Mouse (Mus musculus) small intestine, adult 2 months (tissue): ENCODE measurements around the gene Mb. TPM values are rescaled to one million over a fixed set of nuclear protein-coding genes. Genes with fewer than 3 reads are reported as not detected.

Source experiments
- H3K27ac ChIP-seq: fragments of 200-500 bp; 2 replicates; pipeline ENCODE4 v1.5.1; 2012; ENCODE audit warnings: low read depth, low read length, control low read depth, inconsistent platforms; ENCODE audit not compliant: insufficient read depth
- H3K27me3 ChIP-seq: fragments of 200-500 bp; 2 replicates; pipeline ENCODE4 v1.6.1; 2012; ENCODE audit warnings: mild to moderate bottlenecking, moderate library complexity, low read length, inconsistent platforms; ENCODE audit not compliant: control insufficient read depth, insufficient read depth
- H3K36me3 ChIP-seq: fragments of 200-500 bp; 2 replicates; pipeline ENCODE4 v1.6.1; 2012; ENCODE audit warnings: mild to moderate bottlenecking, low read length, control low read depth, inconsistent platforms; ENCODE audit not compliant: control insufficient read depth, insufficient read depth
- H3K4me1 ChIP-seq: fragments of 200-500 bp; 2 replicates; pipeline ENCODE4 v1.6.1; 2012; ENCODE audit warnings: low read length, inconsistent platforms, mixed read lengths; ENCODE audit not compliant: control insufficient read depth, insufficient read depth, insufficient read length
- H3K4me3 ChIP-seq: fragments of 200-500 bp; 2 replicates; pipeline ENCODE4 v1.5.1; 2012; ENCODE audit warnings: low read depth, mild to moderate bottlenecking, control low read depth, inconsistent platforms, low read length, moderate library complexity
- CTCF ChIP-seq: fragments of 200-500 bp; IDR thresholded peaks from 2 replicates; pipeline ENCODE4 v1.5.1; 2012; ENCODE audit warnings: low read depth, mild to moderate bottlenecking, control low read depth, inconsistent platforms, low read length, moderate library complexity, mixed read lengths; ENCODE audit not compliant: insufficient replicate concordance, insufficient read length; ENCODE audit errors: extremely low read depth
- POLR2A ChIP-seq: fragments of 200-500 bp; IDR thresholded peaks from 2 replicates; pipeline ENCODE4 v1.6.1; 2012; ENCODE audit warnings: low read depth, mild to moderate bottlenecking, control low read depth, inconsistent platforms, low read length, moderate library complexity
- WGBS: fragments of 180-500 bp; shearing (Covaris S2); methylation state at CpG from one replicate; pipeline ENCODE4 v1.1.7; 2018; 5-methylcytosine and 5-hydroxymethylcytosine counted together
- polyA plus RNA-seq: library from polyadenylated mRNA; depleted of rRNA; stranded (reverse); fragments of >200 nt; gene quantifications from 2 replicates; pipeline ENCODE4 v1.2.3, GENCODE M21; 2012

Mb gene
- polyA plus RNA-seq, 1 experiment: not detected

GRCm38 (mm10) chr15:77053021-77053420 is 2.6 kb upstream of the Mb start:
- Histone ChIP-seq H3K36me3 (no peaks in the 10 kb centered on the region), H3K27ac (no peak overlapping the region), H3K4me3 (no peak overlapping the region), H3K4me1 (peaks cover 15% of the 10 kb centered on the region; the same call in 1 of the 2 replicates), H3K27me3 (no peaks in the 10 kb centered on the region)
- TF ChIP-seq POLR2A (no peak), CTCF (no peak)
- WGBS: 83% methylated on average over 1 of the region's 1 CpGs

GRCm38 (mm10) chr15:77052176-77052575 is 1.7 kb upstream of the Mb start:
- TF ChIP-seq POLR2A (no peak), CTCF (no peak)
- H3K4me1 ChIP-seq: peaks cover 11% of the 10 kb centered on the region; the same call in 1 of the 2 replicates
- WGBS: 26% methylated on average over 1 of the region's 1 CpGs

GRCm38 (mm10) chr15:77045609-77046008 is 4.9 kb downstream of the Mb start:
- TF ChIP-seq CTCF (no peak), POLR2A (no peak)
- 36% methylated on average over 10 of the region's 10 CpGs for WGBS
- Histone ChIP-seq H3K4me3 (no peak overlapping the region), H3K27ac (no peak overlapping the region), H3K4me1 (peaks cover 3% of the 10 kb centered on the region; the same call in 1 of the 2 replicates), H3K36me3 (no peaks in the 10 kb centered on the region), H3K27me3 (no peaks in the 10 kb centered on the region)

More at GRCm38 (mm10) chr15:77052176-77052575, 1.7 kb upstream of the Mb start:
- no peak overlapping the region for H3K4me3 ChIP-seq
- H3K27ac ChIP-seq: no peak overlapping the region
- no peaks in the 10 kb centered on the region for H3K36me3 ChIP-seq
- H3K27me3 ChIP-seq: no peaks in the 10 kb centered on the region

GRCm38 (mm10) chr15:77044597-77045320 is 5.7 kb downstream of the Mb start, which contains the start of gene Apol6:
Gene Apol6, plus strand, starts transcription at chr15:77044729.
- H3K27me3 ChIP-seq: no peaks in the 10 kb centered on the region
- H3K36me3 ChIP-seq: no peaks in the 10 kb centered on the region
- TF ChIP-seq POLR2A (no peak), CTCF (no peak)
- peaks cover 3% of the 10 kb centered on the region; the same call in 1 of the 2 replicates for H3K4me1 ChIP-seq
- H3K4me3 ChIP-seq: no peak within 1 kb of the TSS
- WGBS: 76% methylated on average over 12 of the region's 12 CpGs
- H3K27ac ChIP-seq: peak within 1 kb of the TSS; percentile 20; the same call in 1 of the 2 replicates

- H3K4me3 ChIP-seq: no peak overlapping the region
- H3K36me3 ChIP-seq: no peaks in the 10 kb centered on the region
- TF ChIP-seq CTCF: no peak
- no peak for TF ChIP-seq POLR2A
- no peaks in the 10 kb centered on the region for H3K27me3 ChIP-seq
- no peak overlapping the region for H3K27ac ChIP-seq
- peaks cover 11% of the 10 kb centered on the region; the same call in 1 of the 2 replicates for H3K4me1 ChIP-seq
- 57% methylated on average over 3 of the region's 3 CpGs for WGBS
These were observed 9.7 kb downstream of the Mb start for GRCm38 (mm10) chr15:77040784-77041183.

GRCm38 (mm10) chr15:77039211-77039700 is 11.2 kb downstream of the Mb start:
- H3K27ac ChIP-seq: no peak overlapping the region
- H3K27me3 ChIP-seq: no peaks in the 10 kb centered on the region
- TF ChIP-seq CTCF (no peak), POLR2A (no peak)
- WGBS: 84% methylated on average over 8 of the region's 9 CpGs
- peaks cover 10% of the 10 kb centered on the region; the same call in 1 of the 2 replicates for H3K4me1 ChIP-seq
- H3K36me3 ChIP-seq: no peaks in the 10 kb centered on the region
- H3K4me3 ChIP-seq: no peak overlapping the region

GRCm38 (mm10) chr15:77037278-77038161 is 12.9 kb downstream of the Mb start:
- Histone ChIP-seq H3K36me3 (no peaks in the 10 kb centered on the region), H3K4me3 (no peak overlapping the region), H3K27me3 (no peaks in the 10 kb centered on the region), H3K4me1 (peaks cover 10% of the 10 kb centered on the region; the same call in 1 of the 2 replicates), H3K27ac (peak overlapping the region; percentile 92)
- WGBS: 48% methylated on average over 11 of the region's 11 CpGs
- TF ChIP-seq POLR2A (no peak), CTCF (no peak)
